Mouse (Mus musculus): ENCODE measurements around the gene Mc3r. TPM values are rescaled to one million over a fixed set of nuclear protein-coding genes. Genes with fewer than 3 reads are reported as not detected.
A peak's percentile ranks its signal among the peaks of the same experiment; 100 is the strongest.

The Mc3r gene
- total and polyA plus RNA-seq, 2 experiments from 2014 or later: 0.60 to 0.94 TPM

DNA sequence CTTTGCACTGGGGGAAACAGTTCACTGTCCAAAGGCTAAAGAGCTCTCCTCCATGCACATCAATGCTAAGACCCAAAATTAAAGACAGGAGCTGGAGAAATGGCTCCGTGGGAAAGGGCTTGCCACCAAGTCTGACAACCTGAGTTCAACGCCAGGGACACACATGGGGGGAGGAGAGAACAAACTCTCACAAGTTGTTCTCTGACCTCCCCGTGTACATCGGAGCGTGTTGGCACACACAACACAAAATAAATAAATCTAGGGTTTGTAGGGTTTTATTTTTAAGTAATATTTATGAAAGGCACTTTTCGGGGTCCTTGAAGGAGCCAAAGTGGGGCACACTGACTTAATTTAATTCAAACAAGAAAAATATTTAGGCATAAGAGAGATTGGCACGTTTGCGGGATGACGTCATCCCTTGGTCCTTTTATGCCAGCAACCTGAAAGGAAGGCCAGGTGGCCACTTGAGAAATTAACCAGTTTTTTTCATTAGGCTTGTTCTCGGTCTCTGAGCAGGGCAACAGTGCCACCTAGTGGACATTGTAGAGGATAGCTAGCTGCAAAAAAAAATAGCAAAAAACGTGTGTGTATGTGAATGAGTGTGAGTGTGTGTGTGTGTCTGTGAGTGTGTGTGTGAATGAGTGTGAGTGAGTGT, 32.7 kb upstream of the Mc3r start:
- Histone ChIP-seq H3K27ac (ENCODE audit: low read depth, low read length) (no peak overlapping the region), H3K27me3 (ENCODE audit: insufficient read depth, low read length) (no peaks in the 10 kb centered on the region), H3K9me3 (ENCODE audit: low read length) (no peaks in the 10 kb centered on the region), H3K9ac (replicated peaks; ENCODE audit: low read length, poor library complexity, severe bottlenecking) (no peak overlapping the region), H3K4me1 (ENCODE audit: insufficient read depth, low read length) (no peaks in the 10 kb centered on the region), H3K4me2 (ENCODE audit: low read depth, low read length, poor library complexity, severe bottlenecking) (no peak overlapping the region), H3K36me3 (ENCODE audit: insufficient read depth, low read length) (no peaks in the 10 kb centered on the region), H3K4me3 (ENCODE audit: low read depth, low read length) (no peak overlapping the region)
- WGBS: 39% methylated on average over 11 of the region's 11 CpGs
- ATAC-seq (ENCODE audit: low FRiP score) (no peak), DNase-seq (ENCODE audit: low spot score) (peak; percentile 91)
- peak; percentile 95 for TF ChIP-seq CTCF (IDR thresholded peaks at IDR 0.05)

DNA sequence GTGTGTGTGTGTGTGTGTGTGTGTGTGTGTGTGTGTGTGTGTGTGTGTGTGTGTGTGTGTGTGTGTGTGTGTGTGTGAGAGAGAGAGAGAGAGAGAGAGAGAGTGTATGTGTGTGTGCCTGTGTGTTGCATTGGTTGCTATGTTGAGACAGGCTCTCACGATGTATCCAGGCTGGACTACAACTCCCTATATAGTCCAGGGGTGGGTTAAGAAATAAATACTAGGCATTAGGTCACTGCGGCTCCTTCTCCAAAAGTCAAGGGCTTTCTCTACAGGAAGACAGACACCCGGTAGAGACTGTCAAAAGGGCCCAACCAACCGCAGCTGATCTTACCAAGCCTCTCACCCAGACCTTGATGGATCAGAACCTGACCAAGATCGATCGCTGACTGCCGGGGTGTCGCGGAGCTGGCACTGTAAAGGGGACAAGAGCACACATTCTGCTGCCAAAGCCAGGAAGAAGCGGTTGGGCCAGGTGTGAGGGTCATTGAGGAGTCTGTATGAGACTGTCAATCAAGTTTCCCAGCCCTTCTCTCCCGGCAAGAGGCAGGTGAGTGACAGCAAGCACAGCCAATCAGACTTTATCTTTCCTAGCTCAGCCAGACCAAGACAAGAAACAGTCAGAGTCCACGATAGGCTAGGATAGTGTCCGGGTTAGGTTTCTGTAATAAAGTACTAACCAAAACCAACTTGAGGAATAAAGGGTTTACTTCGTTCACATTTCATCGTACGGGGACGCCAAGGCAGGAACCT, 32.0 kb upstream of the Mc3r start:
- H3K27me3 ChIP-seq (ENCODE audit: insufficient read depth, low read length): no peaks in the 10 kb centered on the region
- no peak overlapping the region for H3K27ac ChIP-seq (ENCODE audit: low read depth, low read length)
- no peaks in the 10 kb centered on the region for H3K4me1 ChIP-seq (ENCODE audit: insufficient read depth, low read length)
- H3K4me3 ChIP-seq (ENCODE audit: low read depth, low read length): no peak overlapping the region
- H3K4me2 ChIP-seq (ENCODE audit: low read depth, low read length, poor library complexity, severe bottlenecking): no peak overlapping the region
- 66% methylated on average over 17 of the region's 17 CpGs for WGBS
- H3K9ac ChIP-seq (replicated peaks; ENCODE audit: low read length, poor library complexity, severe bottlenecking): no peak overlapping the region
- ATAC-seq (ENCODE audit: low FRiP score) (no peak), DNase-seq (ENCODE audit: low spot score) (no peak)
- no peak for TF ChIP-seq CTCF (IDR thresholded peaks at IDR 0.05)
- no peaks in the 10 kb centered on the region for H3K36me3 ChIP-seq (ENCODE audit: insufficient read depth, low read length)
- no peaks in the 10 kb centered on the region for H3K9me3 ChIP-seq (ENCODE audit: low read length)

DNA sequence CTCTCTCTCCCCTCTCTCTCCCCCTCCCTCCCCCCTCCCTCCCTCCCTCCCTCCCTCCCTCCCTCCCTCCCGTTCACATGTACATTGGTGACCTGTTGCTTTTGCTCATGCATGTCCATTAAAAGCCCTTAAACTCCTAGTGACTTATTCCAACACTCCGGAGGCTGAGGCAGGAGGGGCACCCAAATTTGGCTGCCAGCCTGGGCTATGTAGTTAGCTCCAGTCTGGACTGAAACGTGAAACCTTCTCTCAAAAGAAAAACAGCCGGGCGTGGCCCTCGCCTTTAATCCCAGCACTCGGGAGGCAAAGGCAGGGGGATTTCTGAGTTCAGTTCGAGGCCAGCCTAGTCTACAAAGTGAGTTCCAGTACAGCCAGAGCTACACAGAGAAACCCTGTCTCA, 30.4 kb upstream of the Mc3r start:
- Histone ChIP-seq H3K4me2 (ENCODE audit: low read depth, low read length, poor library complexity, severe bottlenecking) (no peak overlapping the region), H3K9ac (replicated peaks; ENCODE audit: low read length, poor library complexity, severe bottlenecking) (no peak overlapping the region), H3K4me1 (ENCODE audit: insufficient read depth, low read length) (no peaks in the 10 kb centered on the region), H3K36me3 (ENCODE audit: insufficient read depth, low read length) (no peaks in the 10 kb centered on the region), H3K4me3 (ENCODE audit: low read depth, low read length) (no peak overlapping the region), H3K27me3 (ENCODE audit: insufficient read depth, low read length) (peaks cover 4% of the 10 kb centered on the region; the same call in 1 of the 2 replicates), H3K27ac (ENCODE audit: low read depth, low read length) (no peak overlapping the region), H3K9me3 (ENCODE audit: low read length) (no peaks in the 10 kb centered on the region)
- TF ChIP-seq CTCF (IDR thresholded peaks at IDR 0.05): no peak
- DNase-seq (ENCODE audit: low spot score) (no peak), ATAC-seq (ENCODE audit: low FRiP score) (no peak)
- 59% methylated on average over 7 of the region's 8 CpGs for WGBS

DNA sequence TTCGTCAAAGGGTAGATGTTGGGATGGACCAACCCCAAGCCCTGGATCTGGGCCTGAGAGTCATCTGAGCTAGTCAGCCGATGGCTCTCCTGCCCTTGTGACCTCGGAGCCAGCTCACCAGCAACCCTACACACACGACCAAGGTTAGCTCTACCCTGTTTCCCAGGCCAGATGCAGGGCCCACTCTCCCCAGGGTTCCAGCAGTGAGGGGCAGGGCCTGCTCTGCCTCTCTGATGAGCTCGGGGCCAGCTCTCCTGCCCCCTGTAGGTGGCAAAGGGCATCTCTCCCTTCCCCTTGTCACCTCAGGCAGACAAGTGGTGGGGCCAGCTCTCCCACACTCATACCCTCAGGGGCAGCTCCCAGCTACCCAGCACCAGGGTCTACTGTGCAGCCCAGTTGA, 29.1 kb upstream of the Mc3r start:
- Histone ChIP-seq H3K9me3 (ENCODE audit: low read length) (no peaks in the 10 kb centered on the region), H3K4me2 (ENCODE audit: low read depth, low read length, poor library complexity, severe bottlenecking) (no peak overlapping the region), H3K9ac (replicated peaks; ENCODE audit: low read length, poor library complexity, severe bottlenecking) (no peak overlapping the region), H3K27ac (ENCODE audit: low read depth, low read length) (no peak overlapping the region), H3K27me3 (ENCODE audit: insufficient read depth, low read length) (peaks cover 4% of the 10 kb centered on the region; the same call in 1 of the 2 replicates), H3K36me3 (ENCODE audit: insufficient read depth, low read length) (no peaks in the 10 kb centered on the region), H3K4me1 (ENCODE audit: insufficient read depth, low read length) (no peaks in the 10 kb centered on the region), H3K4me3 (ENCODE audit: low read depth, low read length) (no peak overlapping the region)
- no peak for DNase-seq (ENCODE audit: low spot score)
- no peak for TF ChIP-seq CTCF (IDR thresholded peaks at IDR 0.05)
- 63% methylated on average over 5 of the region's 5 CpGs for WGBS
- no peak for ATAC-seq (ENCODE audit: low FRiP score)

DNA sequence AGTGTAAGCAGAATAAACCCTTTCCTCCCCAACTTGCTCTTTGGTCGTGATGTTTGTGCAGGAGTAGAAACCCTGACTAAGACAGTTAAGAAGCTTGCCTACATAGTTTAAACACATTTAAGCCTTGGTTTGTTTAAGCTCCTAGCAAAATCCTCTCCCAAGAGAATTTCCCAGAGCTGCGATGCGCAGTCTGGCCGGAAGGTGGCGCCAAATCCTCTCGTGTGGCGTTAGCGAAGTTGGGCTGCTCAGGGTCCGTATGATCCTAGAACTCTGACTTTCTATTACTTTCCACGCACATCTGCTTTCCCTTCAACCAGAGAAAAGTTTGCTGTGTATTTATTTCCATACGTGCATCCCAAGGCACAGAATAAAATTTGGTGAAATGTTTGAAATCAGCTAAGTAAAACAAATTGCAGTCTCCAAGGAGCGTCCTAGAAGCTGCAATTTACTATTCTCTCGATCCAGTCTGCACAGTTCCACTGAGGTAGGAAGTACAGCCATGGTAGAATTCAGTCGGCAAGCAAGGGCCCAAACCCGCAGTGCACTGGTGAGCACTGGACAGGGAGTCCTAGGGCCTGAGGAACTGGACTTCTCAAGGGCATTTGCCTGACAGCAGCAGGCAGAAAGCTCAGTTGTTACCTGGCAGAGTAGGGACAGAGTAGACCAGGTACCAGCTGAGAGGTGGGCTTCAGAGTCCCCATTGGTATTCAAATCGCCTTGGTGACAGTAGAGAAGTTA, 26.5 kb upstream of the Mc3r start:
- DNase-seq (ENCODE audit: low spot score) (peak; percentile 81), ATAC-seq (ENCODE audit: low FRiP score) (no peak)
- Histone ChIP-seq H3K4me2 (ENCODE audit: low read depth, low read length, poor library complexity, severe bottlenecking) (no peak overlapping the region), H3K36me3 (ENCODE audit: insufficient read depth, low read length) (no peaks in the 10 kb centered on the region), H3K9ac (replicated peaks; ENCODE audit: low read length, poor library complexity, severe bottlenecking) (no peak overlapping the region), H3K27ac (ENCODE audit: low read depth, low read length) (no peak overlapping the region), H3K9me3 (ENCODE audit: low read length) (no peaks in the 10 kb centered on the region), H3K4me1 (ENCODE audit: insufficient read depth, low read length) (no peaks in the 10 kb centered on the region), H3K4me3 (ENCODE audit: low read depth, low read length) (no peak overlapping the region), H3K27me3 (ENCODE audit: insufficient read depth, low read length) (peaks cover 4% of the 10 kb centered on the region; the same call in 1 of the 2 replicates)
- WGBS: 8% methylated on average over 16 of the region's 16 CpGs
- peak; percentile 97 for TF ChIP-seq CTCF (IDR thresholded peaks at IDR 0.05)

DNA sequence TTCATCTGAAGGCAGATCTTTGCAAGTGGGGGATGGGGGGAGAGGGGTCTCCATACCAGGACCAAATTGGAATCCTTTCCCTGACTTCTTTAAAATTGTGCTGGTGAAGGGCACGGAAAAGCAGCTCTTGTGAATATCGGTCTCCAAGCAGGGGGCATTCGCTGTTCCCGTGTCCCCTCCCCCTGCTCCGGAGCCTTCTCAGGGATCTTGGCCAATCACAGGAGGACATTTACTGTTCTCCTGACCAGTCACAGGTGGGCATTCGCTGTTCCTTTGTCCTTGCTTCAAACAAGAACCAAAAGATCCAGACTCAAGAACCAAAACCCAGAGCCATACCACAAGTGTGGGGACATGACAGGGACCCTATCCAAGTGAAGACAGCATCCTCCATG, 25.9 kb upstream of the Mc3r start:
- H3K4me2 ChIP-seq (ENCODE audit: low read depth, low read length, poor library complexity, severe bottlenecking): no peak overlapping the region
- no peaks in the 10 kb centered on the region for H3K36me3 ChIP-seq (ENCODE audit: insufficient read depth, low read length)
- ATAC-seq (ENCODE audit: low FRiP score): no peak
- no peak for TF ChIP-seq CTCF (IDR thresholded peaks at IDR 0.05)
- H3K9ac ChIP-seq (replicated peaks; ENCODE audit: low read length, poor library complexity, severe bottlenecking): no peak overlapping the region
- H3K4me1 ChIP-seq (ENCODE audit: insufficient read depth, low read length): no peaks in the 10 kb centered on the region
- H3K27me3 ChIP-seq (ENCODE audit: insufficient read depth, low read length): peaks cover 4% of the 10 kb centered on the region; the same call in 1 of the 2 replicates
- no peaks in the 10 kb centered on the region for H3K9me3 ChIP-seq (ENCODE audit: low read length)
- WGBS: 26% methylated on average over 6 of the region's 6 CpGs
- no peak overlapping the region for H3K27ac ChIP-seq (ENCODE audit: low read depth, low read length)
- H3K4me3 ChIP-seq (ENCODE audit: low read depth, low read length): no peak overlapping the region
- DNase-seq (ENCODE audit: low spot score): no peak
